Mouse (Mus musculus) CD4-positive, CD25-positive, alpha-beta regulatory T cell, adult 4 months (primary cell): ENCODE results near the gene Ifi205. TPM values are rescaled to one million over a fixed set of nuclear protein-coding genes. Genes with fewer than 3 reads are reported as not detected.
A peak's percentile ranks its signal among the peaks of the same experiment; 100 is the strongest.
"Not testable (repeated sequence)": the region's sequence is repeated elsewhere in the genome, so short reads cannot be mapped to it uniquely, and the experiment has no call there.

ENCODE experiments used
- ATAC-seq: one replicate; pipeline ENCODE4 v1.8.0; 2017
- polyA plus RNA-seq, 2 experiments: library from polyadenylated mRNA; unstranded; fragments of 100-300 nt; shearing (Covaris generic); gene quantifications; one replicate each; pipeline ENCODE4 v1.2.1; 2017

Gene Ifi205
- under 1 TPM in 1 of 2 experiments, not detected in 1; 0.61 TPM for polyA plus RNA-seq

DNA sequence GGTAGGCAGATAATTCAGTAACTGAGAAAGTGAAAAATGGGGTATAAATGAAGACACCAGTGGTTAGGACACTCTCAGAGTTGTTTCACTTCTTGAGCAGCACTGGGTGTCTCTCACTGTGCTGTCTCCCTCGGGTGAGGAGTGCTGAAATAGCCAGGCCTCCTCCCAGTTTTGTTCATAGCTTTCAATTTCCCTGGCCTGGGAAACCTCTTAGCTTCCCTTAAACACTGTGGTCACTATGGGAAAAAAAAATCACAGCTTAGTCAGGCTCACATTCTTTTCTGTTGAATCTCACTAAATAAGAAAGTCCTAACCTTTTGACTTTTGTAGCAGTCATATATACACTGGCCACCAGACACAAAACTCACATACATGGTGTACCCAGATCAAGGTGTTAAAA lies at the start of gene Ifi205:
Gene Ifi205, minus strand, starts transcription at position 113 of the 400 bp plus-strand sequence.
- ATAC-seq = no peak

DNA sequence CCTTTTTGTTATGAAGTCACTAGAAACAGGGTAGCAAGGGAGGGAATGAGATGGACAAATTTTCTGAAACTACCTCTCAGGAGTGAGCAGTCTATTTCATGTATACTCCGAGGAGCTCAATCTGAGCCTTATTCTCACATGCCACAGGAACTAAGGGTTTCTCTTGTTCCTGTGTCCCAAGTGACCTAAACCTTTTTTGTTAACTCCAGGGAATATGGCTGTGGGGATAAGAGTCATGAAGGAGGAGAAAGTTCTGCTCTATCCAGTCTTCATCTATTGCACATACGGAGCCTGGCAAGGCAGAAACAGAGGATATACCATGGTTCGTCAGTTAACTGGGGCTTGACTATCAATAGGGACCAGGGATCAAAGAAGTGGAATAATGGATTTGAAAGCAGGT lies 34.7 kb upstream of the Ifi205 start, which contains the start of gene Olfr430:
Gene Olfr430, plus strand, starts transcription at position 301 of the 400 bp plus-strand sequence.
- ATAC-seq = no peak

DNA sequence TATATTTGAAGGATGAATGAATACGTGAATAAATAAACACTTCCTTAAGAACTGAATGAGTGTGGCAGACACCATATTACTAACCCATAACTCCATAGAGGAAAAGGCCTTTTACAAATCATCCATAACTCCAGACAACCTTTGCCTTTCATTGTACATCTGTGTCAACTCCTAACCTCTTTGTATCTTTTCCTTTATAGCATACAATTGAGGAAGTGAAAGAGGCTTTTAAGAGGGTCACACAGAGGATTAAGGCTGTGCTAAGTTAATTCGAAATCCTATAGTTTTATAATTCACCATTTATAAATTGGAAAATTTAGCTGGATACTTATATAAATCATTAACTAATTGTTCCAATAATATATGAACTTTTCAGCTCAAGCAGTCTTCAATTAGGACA lies 23.6 kb upstream of the Ifi205 start:
- ATAC-seq = no peak

DNA sequence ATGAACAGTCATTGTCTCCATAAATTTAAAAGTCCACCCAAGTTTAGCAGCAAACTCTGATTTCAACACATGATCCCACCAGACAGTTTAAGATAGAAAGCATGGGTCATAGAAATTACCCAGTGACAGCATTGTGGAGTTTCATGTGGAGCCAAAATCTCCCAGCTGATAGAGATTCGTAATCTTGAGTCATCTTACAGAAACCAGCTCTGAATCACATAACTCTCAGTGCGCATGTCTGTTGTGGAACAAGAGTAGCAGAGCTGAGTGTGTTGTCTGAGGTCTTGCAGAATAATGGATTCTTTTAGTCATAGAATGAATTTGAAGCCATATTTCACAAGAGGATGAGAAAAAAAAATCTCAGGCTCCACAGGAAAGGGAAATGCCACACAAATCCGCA lies 21.4 kb upstream of the Ifi205 start:
- ATAC-seq = no peak

DNA sequence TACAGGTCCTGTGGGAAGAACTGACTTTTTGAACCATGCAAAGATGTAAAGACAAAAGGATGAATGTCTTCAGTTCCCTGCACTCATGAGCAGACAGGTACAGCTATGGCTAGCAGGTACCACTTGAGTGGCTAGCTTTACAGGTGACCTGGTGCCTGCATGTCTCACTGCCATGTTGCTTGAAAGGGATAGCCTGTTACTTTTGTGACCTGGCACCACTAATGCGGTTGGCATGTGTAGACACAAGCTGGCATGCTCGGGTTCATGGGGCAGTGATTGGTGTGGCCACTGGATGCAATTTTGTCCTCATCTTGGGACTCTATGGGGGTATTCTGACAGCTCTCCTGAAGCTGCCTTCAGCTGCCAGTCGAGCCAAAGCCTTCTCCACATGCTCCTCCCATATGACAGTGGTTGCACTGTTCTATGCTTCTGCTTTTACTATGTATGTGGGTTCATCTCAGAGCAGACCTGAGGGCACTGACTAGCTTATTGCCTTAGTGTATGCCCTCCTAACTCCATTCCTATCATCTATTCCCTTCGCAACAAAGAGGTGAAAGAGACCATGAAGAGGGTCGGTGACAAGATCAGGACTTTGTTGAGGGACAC lies 20.4 kb upstream of the Ifi205 start:
- ATAC-seq = no peak

- no peak for ATAC-seq
These were observed 19.9 kb upstream of the Ifi205 start for GRCm38 (mm10) chr1:174051515-174051914.

- ATAC-seq = no peak
These were observed 18.9 kb upstream of the Ifi205 start for GRCm38 (mm10) chr1:174050532-174050931.

- ATAC-seq = not testable (repeated sequence)
These were observed 17.7 kb upstream of the Ifi205 start for GRCm38 (mm10) chr1:174049357-174049756.

- ATAC-seq = no peak
These were observed 17.3 kb upstream of the Ifi205 start, which contains the start of gene Olfr432 for GRCm38 (mm10) chr1:174048893-174049292. Olfr432 (plus strand) TSS chr1:174049205.

- ATAC-seq = not testable (repeated sequence)
These were observed 16.6 kb upstream of the Ifi205 start for GRCm38 (mm10) chr1:174048227-174048626.

- ATAC-seq = no peak
These were observed 12.8 kb upstream of the Ifi205 start for GRCm38 (mm10) chr1:174044431-174044830.

DNA sequence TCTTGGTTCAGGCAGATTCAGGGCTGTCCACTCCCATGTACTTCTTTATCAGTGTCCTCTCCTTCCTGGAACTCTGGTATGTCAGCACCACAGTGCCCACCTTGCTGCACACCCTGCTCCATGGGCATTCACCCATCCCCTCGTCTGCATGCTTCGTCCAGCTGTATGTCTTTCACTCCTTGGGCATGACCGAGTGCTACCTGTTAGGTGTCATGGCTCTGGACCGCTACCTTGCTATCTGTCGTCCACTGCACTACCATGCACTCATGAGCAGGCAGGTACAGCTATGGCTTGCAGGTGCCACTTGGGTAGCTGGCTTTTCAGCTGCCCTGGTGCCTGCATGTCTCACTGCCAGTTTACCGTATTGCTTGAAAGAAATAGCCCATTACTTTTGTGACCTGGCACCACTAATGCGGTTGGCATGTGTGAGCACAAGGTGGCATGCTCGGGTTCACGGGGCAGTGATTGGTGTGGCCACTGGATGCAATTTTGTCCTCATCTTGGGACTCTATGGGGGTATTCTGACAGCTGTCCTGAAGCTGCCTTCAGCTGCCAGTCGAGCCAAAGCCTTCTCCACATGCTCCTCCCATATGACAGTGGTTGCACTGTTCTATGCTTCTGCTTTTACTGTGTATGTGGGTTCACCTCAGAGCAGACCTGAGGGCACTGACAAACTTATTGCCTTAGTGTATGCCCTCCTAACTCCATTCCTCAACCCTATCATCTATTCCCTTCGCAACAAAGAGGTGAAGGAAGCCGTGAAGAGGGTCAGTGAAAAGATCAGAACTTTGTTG lies 10.7 kb upstream of the Ifi205 start:
- ATAC-seq = not testable (repeated sequence)

DNA sequence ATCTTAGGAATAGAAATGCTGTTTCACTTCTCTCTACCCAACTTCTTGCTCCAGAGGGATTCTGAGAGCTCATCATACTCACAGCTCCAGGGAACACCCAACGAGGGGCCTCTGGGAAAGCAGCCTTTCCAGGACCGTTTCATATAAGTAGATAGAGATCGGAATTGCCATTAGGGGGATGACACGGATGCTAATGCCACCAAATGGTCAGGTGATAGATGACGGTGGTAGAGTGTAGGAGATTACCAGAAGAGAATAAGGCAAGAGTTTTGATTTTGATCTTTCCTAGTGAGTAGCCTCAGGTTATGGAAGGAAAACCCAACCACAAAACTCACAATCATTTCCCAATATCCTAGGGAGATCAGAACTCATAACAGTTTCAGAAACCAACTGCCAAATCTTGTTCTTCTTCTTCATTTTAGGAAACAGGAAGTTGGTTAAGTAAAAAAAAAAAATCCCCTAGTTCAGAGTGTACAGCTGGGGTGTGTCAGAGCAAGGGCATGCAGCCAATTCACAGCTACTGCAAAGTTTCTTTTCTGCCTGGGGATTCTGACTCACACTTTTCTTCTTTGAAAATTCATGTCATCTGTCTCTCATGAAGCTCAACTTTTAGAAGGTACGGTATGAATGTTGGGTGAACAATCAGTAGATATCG lies 9.0 kb upstream of the Ifi205 start, which contains the start of gene Olfr433:
Gene Olfr433, plus strand, starts transcription at position 183 of the 655 bp plus-strand sequence.
- ATAC-seq = peak; percentile 98

GRCm38 (mm10) chr1:174038480-174038879 lies 6.9 kb upstream of the Ifi205 start:
- ATAC-seq = no peak

DNA sequence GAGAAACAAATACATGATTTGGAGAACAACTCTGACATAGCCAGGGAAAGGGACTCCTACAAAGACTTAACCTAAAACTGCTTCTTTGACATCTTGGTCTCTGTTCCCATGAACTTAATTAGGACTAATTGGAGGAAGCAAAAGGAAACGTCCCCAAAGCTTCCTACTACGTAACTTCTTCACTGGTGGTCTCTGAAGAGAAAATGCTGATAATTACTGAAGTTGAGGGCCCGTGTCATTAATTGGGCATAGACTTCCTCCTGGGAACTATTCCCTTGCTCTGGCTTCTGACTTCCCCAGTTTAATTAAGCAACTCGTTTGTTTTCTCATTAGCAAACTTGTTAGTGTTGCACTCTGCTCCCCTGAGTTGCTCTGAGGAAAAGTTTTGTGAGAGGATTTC lies 4.2 kb upstream of the Ifi205 start:
- no peak for ATAC-seq

DNA sequence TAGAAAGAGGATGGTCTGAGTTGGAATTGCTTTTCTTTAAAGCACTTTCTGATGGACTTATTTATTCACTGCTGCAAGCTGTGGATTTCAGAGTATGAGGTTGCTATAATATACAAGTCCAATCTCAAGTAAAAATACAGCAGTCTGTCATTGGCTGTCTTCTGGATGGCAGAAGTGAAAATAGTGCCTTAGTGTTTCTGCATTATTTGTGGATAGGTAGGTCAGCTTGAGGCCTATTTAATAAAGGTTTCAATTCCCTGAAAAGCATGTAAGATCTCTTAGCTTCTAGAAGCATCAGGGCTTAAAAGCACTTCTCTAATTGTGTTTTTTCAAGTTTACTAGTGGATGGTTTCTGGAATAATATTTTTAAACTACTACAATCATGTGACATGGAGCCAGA lies 24.6 kb downstream of the Ifi205 start:
- not testable (repeated sequence) for ATAC-seq

DNA sequence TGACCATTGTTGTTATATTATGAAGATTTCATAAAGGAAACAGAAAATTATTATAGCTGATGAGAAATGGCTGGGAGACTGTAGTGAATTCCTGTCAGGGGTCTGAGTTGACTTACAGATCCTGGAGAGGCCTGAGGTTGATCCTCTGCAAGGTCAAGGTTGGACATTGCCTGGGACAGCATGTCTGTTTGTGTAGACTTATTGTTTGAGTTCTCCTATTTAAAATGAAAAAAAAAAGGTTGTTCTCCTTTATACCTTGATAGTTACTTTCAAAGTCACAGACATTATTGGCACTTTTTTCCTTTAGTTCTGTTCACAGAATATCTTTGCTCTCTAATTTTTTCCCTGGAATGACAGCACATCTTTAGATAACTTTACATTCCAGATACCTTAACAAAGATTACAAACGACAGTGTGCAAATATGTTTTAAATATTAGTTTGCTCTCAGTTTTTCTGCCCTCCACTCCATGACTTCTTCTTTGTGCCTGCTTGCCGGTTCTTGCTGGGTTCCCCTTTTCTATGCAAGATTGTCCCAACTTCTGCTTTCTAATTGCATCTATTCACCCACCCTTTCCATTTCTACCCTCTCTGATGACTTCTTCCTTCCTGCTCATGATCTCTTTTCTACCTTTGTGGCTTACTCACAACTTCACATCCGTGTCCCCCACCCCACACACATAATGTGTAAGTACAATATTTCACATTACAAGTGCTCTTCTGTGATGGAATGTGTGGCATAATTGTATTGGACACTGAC lies 27.1 kb downstream of the Ifi205 start:
- ATAC-seq = not testable (repeated sequence)

DNA sequence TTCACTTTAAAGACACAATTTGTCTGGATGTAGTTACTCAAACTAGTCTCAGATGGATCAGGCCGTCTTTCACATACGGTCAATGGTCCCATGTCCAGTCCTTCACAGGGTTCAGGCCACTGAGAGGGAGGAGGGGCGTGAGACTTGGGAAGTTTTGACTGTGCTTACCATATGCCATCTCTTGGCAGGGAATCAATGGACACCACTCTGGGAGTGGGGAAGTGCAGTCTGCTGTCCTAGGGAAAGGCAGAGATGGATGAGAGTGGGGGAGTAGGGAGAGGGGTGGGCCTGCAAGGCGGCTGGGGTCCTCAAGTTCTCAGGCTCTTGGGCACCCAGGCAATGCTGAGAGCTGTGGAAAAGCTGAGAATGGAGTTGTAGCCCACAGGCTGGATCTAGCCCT lies 36.6 kb downstream of the Ifi205 start:
- no peak for ATAC-seq

DNA sequence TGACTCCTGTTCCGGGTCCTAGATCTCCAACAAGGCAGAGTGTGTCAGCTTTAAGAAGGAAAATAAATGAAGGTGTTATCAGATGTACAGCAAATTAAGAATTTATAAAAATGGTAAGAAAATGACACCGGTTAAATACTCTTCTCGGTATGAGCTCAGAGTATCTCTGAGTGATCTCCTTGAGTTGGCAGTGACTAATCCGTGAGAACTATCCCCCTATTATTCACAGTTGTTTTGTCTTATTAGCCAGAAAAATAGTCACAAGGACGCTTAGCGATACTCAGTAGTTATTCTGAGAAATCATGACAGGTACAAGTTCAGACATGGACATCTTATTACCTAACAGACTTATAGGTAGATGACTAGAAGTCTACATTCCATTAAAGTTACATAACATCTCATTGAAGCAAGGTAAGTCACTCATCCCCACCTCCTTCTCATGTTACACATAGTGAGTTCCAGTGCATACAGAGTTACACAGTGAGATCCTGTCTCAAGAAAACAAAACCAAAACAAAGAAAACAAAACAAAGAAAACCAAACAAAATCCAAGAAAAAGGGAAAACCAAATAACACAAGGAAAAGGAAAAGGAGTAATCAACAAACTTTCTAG lies 48.8 kb downstream of the Ifi205 start, which contains the start of gene Ifi202b:
Gene Ifi202b, minus strand, starts transcription at position 51 of the 612 bp plus-strand sequence.
- ATAC-seq = not testable (repeated sequence)

DNA sequence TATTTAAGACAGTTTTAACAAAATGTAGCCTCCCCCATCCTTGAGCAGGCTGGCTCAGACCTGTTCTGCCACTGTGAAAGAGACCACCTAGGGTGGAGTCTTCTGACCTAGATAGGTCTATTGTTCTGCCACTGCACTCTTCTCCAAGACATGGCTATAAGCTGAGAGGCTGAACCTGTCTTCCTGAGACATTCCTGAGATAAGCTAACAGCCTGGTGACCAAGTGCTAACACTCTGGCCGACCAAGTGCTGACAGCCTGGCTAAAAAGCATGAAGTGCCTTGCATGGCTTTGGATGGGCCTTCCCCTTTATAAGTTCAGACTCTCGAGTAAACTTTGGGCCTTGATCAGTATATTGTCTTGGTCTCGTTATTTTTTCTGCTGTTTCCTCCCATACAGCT lies 50.6 kb downstream of the Ifi205 start:
- not testable (repeated sequence) for ATAC-seq

- ATAC-seq = no peak
These were observed 54.0 kb downstream of the Ifi205 start for GRCm38 (mm10) chr1:173977622-173978021.

GRCm38 (mm10) chr1:173973111-173973510 lies 58.5 kb downstream of the Ifi205 start:
- ATAC-seq = no peak
